Mouse (Mus musculus): ENCODE results near the gene Mapkapk3.

Mapkapk3 gene

DNA sequence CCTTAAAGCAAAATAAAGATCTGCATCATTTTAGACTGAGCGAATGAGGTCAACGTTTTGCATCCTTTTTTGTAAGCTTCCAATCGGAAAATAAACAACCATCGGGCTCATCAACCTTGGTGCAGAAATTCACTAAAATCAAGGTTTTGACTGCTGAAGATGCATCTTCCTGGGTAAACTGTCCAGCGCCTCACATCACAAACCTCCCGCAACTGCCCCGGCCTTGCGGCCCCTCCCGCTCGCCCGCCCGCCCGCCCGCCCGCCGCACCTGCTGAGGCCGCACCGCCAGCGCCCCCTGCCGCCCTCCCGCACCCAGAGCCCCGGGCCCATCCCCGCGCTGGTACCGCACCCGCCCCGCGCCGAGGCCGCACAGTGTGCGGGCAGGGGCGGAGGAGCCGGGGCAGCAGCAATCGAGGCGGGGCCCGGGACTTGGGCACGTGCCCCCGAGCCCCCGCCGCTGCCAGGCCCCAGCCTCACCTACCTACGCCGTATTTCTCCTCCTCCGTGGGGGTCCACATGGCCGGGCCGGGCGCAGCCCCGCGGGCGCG lies 58.6 kb downstream of the Mapkapk3 start:
- in situ Hi-C loops (cut with MseI, MboI) = no loop called here

- in situ Hi-C loops (cut with MseI, MboI) = loop anchor here in 1 of 2 experiments (10.0 kb wide), 1 partner anchor 250 kb away; no protein-coding TSS in a partner anchor
Observed at GRCm38 (mm10) chr9:107224597-107224996, 65.1 kb downstream of the Mapkapk3 start.
